Mouse (Mus musculus): ENCODE measurements around the gene Smim8.

GRCm38 (mm10) chr4:34777677-34778527 is at the start of gene Smim8:
- TF ChIP-seq CTCF (IDR thresholded peaks at IDR 0.05; ENCODE audit: low read depth, low read length) (peak; percentile 44; the same call in 1 of the 2 replicates), POLR2A (IDR thresholded peaks at IDR 0.05; ENCODE audit: borderline replicate concordance, low read depth, low read length) (peak; percentile 83; the same call in 1 of the 2 replicates)
